ENCODE assay signal across 22 mouse cellular contexts in genomic region chr9:90109386-90109785, GRCm38 (mm10). TPM values are rescaled to one million over a fixed set of nuclear protein-coding genes. Genes with fewer than 3 reads are reported as not detected.
A peak's percentile ranks its signal among the peaks of the same experiment; 100 is the strongest.
DNase-seq lines count a peak whose midpoint lies in the region; ATAC-seq and TF ChIP-seq lines count a peak whose summit lies in the region.
"Had no signal": no experiment of that assay in that cellular context is flagged by ENCODE, and none has a peak within 500 bp of the region (broad histone marks: within the 10 kb centered on the region; RNA-seq: fewer than 3 reads in every experiment).

No protein-coding gene starts in this region.

- no peak for TF ChIP-seq POLR2A in liver, adult 2 months (IDR thresholded peaks at IDR 0.05; ENCODE audit: extremely low read depth, insufficient read depth, low read length)

- H3K9ac ChIP-seq in liver, adult 2 months (ENCODE audit: low read depth, low read length), result no peak overlapping the region
- H3K9ac ChIP-seq: hindbrain, embryonic 12.5 days; liver, embryonic 13.5 days; lung, embryonic 14.5 days; midbrain, embryonic 15.5 days had no signal

- H3K27ac ChIP-seq in liver, adult 2 months (replicated peaks; ENCODE audit: insufficient read depth, low read depth, low read length), result peak overlapping the region; percentile 58
- H3K27ac ChIP-seq: heart, embryonic 10.5 days; hindbrain, embryonic 12.5 days; liver, embryonic 13.5 days; midbrain, embryonic 15.5 days had no signal

- DNase-seq in liver, adult 2 months (ENCODE audit: extremely low read depth, low read depth, low spot score), result peak; percentile 35
- no peak for DNase-seq in liver
- DNase-seq in splenic B cell, adult 2 months (ENCODE audit: low read depth, low spot score), result peak; percentile 66
- no peak for DNase-seq in layer of hippocampus, postnatal 14 days (ENCODE audit: low spot score in 2 of 2)
- DNase-seq in retina, embryonic 14.5 days (ENCODE audit: low spot score), result no peak
- DNase-seq: adrenal gland, postnatal 14 days; B cell, adult 2 months; cerebellum, adult 9-10 months; heart, postnatal 10 days; kidney, adult 8-10 months; kidney, postnatal 10 days; liver, embryonic 13.5 days; lung, embryonic 14.5 days; thymus, postnatal 25 days had no signal

- TF ChIP-seq CTCF in liver, adult 2 months (IDR thresholded peaks at IDR 0.05; ENCODE audit: low read depth, low read length), result no peak

- peaks cover 25% of the 10 kb centered on the region for H3K4me1 ChIP-seq in liver, adult 2 months (ENCODE audit: control insufficient read depth, insufficient read depth, low read length)

- peaks cover 27% of the 10 kb centered on the region for H3K79me2 ChIP-seq in liver, adult 2 months (ENCODE audit: control insufficient read depth, insufficient read depth, low read length)

- no peaks in the 10 kb centered on the region for H3K27me3 ChIP-seq in liver, adult 2 months (ENCODE audit: control insufficient read depth, insufficient read depth, low read length)
- no peaks in the 10 kb centered on the region for H3K27me3 ChIP-seq in splenic B cell, adult 2 months (ENCODE audit: control insufficient read depth, insufficient read depth, low read length, poor library complexity, severe bottlenecking)
- H3K27me3 ChIP-seq: hindbrain, embryonic 12.5 days; liver, embryonic 13.5 days; midbrain, embryonic 15.5 days had no signal

- ATAC-seq in CD4-positive, CD25-positive, alpha-beta regulatory T cell, adult 4 months, result peak; percentile 2
- ATAC-seq in activated CD4-positive, CD25-positive, alpha-beta regulatory T cell, adult 4 months, result peak; percentile 6
- ATAC-seq: forebrain, embryonic 14.5 days; midbrain, embryonic 15.5 days had no signal

- no peak overlapping the region for H3K4me3 ChIP-seq in liver, adult 2 months (ENCODE audit: insufficient read depth, low read depth, low read length)
- H3K4me3 ChIP-seq: heart, embryonic 10.5 days; hindbrain, embryonic 12.5 days; liver, embryonic 13.5 days; midbrain, embryonic 15.5 days; myocyte had no signal

- H3K36me3 ChIP-seq in liver, adult 2 months (ENCODE audit: control insufficient read depth, insufficient read depth, low read length), result peaks cover 24% of the 10 kb centered on the region
- no peaks in the 10 kb centered on the region; the same call in 1 of the 2 replicates for H3K36me3 ChIP-seq in splenic B cell, adult 2 months (ENCODE audit: control insufficient read depth, insufficient read depth, low read length, poor library complexity, severe bottlenecking)
- H3K36me3 ChIP-seq: midbrain, embryonic 15.5 days had no signal

- WGBS in liver, adult 2 months, result 43% methylated on average over 6 of the region's 6 CpGs

RNA-seq across cellular contexts. Expression of gene Morf4l1, which starts 5.2 kb away (rescaled TPM):
- 144 and 161 TPM in 2 replicates for total RNA-seq in liver, adult 2 months (2014; rRNA removed)
- polyA plus RNA-seq in liver, adult 2 months (2012; rRNA removed), result 56.1 and 67.4 TPM in 2 replicates
- polyA plus RNA-seq in CD4-positive, CD25-positive, alpha-beta regulatory T cell, adult 4 months (2017; shearing (Covaris generic)), result 100 to 1,000 TPM; 309 to 341 TPM
- polyA plus RNA-seq in activated CD4-positive, CD25-positive, alpha-beta regulatory T cell, adult 4 months (2017; shearing (Covaris generic)), result 100 to 1,000 TPM; 299 to 332 TPM
- total RNA-seq in layer of hippocampus, postnatal 14 days (2021), result 100 to 1,000 TPM; 364 to 379 TPM

RNA-seq across cellular contexts. Expression of gene Adamts7, which starts 53.5 kb away (rescaled TPM):
- total RNA-seq in liver, adult 2 months (2014; rRNA removed), result 2.7 and 5.1 TPM in 2 replicates
- 11.0 and 21.8 TPM in 2 replicates for polyA plus RNA-seq in liver, adult 2 months (2012; rRNA removed)
- polyA plus RNA-seq in CD4-positive, CD25-positive, alpha-beta regulatory T cell, adult 4 months (2017; shearing (Covaris generic)), result under 1 TPM in 1 of 2 experiments, not detected in 1; 0.05 TPM
- polyA plus RNA-seq in activated CD4-positive, CD25-positive, alpha-beta regulatory T cell, adult 4 months (2017; shearing (Covaris generic)), result not detected
- 1 to 10 TPM; 1.3 to 1.5 TPM for total RNA-seq in layer of hippocampus, postnatal 14 days (2021)
- total RNA-seq: megakaryocyte-erythroid progenitor cell, adult 5-6 weeks had no signal

RNA-seq across cellular contexts. Expression of gene Ctsh, which starts 55.4 kb away (rescaled TPM):
- 551 and 607 TPM in 2 replicates for total RNA-seq in liver, adult 2 months (2014; rRNA removed)
- 109 and 194 TPM in 2 replicates for polyA plus RNA-seq in liver, adult 2 months (2012; rRNA removed)
- polyA plus RNA-seq in CD4-positive, CD25-positive, alpha-beta regulatory T cell, adult 4 months (2017; shearing (Covaris generic)), result 10 to 100 TPM in 1 of 2 experiments, 1 to 10 TPM in 1; 2.0 to 14.6 TPM
- 1 to 10 TPM; 2.0 to 6.7 TPM for polyA plus RNA-seq in activated CD4-positive, CD25-positive, alpha-beta regulatory T cell, adult 4 months (2017; shearing (Covaris generic))
- 10 to 100 TPM; 19.0 to 25.6 TPM for total RNA-seq in layer of hippocampus, postnatal 14 days (2021)

Comparison
In these comparisons a context has a peak if more than half of its experiments do, and no peak if none do; other contexts are left out.
1. DNase-seq: peak in liver, adult 2 months (single experiment) and splenic B cell, adult 2 months (single experiment); none in liver (single experiment), layer of hippocampus, postnatal 14 days (0 of 2) and retina, embryonic 14.5 days (single experiment).
2. RNA of gene Adamts7, which starts 53.5 kb away (polyA plus RNA-seq): 11.0 to 21.8 TPM in liver, adult 2 months; 0.05 TPM in CD4-positive, CD25-positive, alpha-beta regulatory T cell, adult 4 months and not detected in activated CD4-positive, CD25-positive, alpha-beta regulatory T cell, adult 4 months; every median in the first group is over 10 times any median in the second.